Mouse (Mus musculus): ENCODE data around the gene Foxn2. TPM values are rescaled to one million over a fixed set of nuclear protein-coding genes. Genes with fewer than 3 reads are reported as not detected.
A peak's percentile ranks its signal among the peaks of the same experiment; 100 is the strongest.
"Not testable (repeated sequence)": the region's sequence is repeated elsewhere in the genome, so short reads cannot be mapped to it uniquely, and the experiment has no call there.

Foxn2 gene
- total RNA-seq, 2 experiments from 2014 or later, result 9.3 to 10.2 TPM

DNA sequence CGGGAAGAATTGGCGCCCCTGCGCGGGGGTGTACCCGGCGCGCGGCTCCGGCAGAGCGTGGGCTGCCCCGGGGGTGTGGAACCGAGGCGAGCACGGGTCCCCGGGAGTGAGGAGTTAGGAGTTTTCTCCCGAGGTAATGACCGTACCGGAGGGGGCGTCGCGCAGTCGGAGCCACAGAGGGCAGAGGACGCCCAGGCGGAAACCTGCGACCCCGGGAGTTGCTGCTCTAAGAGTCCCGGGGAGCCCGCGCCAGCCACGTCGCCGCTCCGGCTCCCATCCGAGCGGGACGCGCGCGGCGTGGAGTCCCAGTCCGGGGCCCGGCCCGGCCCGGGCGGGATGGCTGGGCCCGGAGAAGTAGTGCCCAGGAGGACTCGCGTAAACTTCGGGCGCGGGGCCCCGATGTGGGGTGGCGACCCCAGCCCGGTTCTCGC is 505 bp downstream of the Foxn2 start:
- intact Hi-C loops (cut with DNase I), result loop anchor here (5.0 to 10.0 kb wide), 3 partner anchors 71 to 376 kb away; partner anchors contain the start of genes Fbxo11 and Ppp1r21
- no peak for DNase-seq (ENCODE audit: low spot score)

DNA sequence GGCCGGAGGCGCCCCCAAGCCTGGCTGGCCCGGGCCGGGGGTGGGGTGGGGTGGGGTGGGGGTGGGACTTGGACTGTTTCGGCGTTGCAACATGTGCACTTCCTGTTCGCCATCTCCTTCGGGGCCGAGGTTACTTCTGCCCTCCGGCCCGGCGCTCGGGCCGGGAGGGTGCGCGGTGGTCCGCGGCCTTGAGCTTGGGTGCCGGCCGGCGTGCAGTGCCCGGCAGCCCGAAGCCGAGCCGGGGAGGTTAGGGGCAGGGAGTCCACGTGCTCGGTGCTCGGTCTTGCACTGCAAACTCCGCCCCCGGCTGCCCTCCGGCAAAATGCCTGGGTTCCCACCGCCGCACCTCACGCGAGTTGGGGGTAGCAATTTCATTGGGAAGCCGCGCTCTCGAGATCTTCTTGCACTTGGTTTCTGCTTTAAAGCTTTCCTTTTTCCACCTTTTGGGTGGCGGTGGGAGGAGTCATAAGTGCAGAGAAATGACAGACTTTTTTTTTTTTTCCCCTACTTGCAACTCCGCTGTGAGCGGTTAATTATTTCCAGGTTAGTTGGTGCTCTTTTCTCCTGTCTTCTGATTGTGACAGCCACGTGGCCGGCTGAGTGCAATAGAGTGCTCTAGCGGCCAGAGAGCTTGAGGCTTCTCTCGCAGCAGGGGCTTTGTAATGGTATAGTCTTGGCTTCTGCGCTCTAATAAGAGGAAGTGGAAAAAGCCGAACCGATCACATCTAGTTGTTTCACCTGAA is 1.1 kb downstream of the Foxn2 start:
- peak; percentile 27 for DNase-seq (ENCODE audit: low spot score)
- intact Hi-C loops (cut with DNase I), result loop anchor here (5.0 to 10.0 kb wide), 3 partner anchors 71 to 377 kb away; partner anchors contain the start of genes Fbxo11 and Ppp1r21

GRCm38 (mm10) chr17:88442661-88443060 is 2.1 kb downstream of the Foxn2 start:
- DNase-seq (ENCODE audit: low spot score), result no peak
- intact Hi-C loops (cut with DNase I), result loop anchor here (5.0 to 10.0 kb wide), 3 partner anchors 70 to 378 kb away; partner anchors contain the start of genes Fbxo11 and Ppp1r21

DNA sequence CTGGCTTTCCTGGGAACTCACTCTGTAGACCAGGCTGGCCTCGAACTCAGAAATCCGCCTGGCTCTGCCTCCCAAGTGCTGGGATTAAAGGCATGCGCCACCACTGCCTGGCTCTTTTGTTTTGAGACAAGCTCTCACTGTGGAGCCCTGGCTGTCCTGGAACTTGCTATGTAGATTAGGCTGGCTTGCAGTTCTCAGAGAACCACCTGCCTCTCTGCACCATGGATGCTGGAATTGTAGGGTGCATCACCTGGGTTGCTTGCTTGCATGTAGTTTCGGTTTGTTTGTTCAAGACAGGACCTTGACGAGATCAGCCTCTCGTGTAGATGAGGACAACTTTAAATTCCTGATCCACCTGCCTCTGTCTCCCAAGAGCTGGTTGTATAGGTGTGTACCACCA is 2.7 kb downstream of the Foxn2 start:
- no peak for DNase-seq (ENCODE audit: low spot score)
- intact Hi-C loops (cut with DNase I), result loop anchor here (5.0 to 10.0 kb wide), 3 partner anchors 69 to 378 kb away; partner anchors contain the start of genes Fbxo11 and Ppp1r21

- no peak for DNase-seq (ENCODE audit: low spot score)
- intact Hi-C loops (cut with DNase I), result no loop called here
Observed at GRCm38 (mm10) chr17:88458079-88458478, 17.6 kb downstream of the Foxn2 start.

- DNase-seq (ENCODE audit: low spot score), result no peak
- intact Hi-C loops (cut with DNase I), result no loop called here
Observed at GRCm38 (mm10) chr17:88459516-88459915, 19.0 kb downstream of the Foxn2 start.

- intact Hi-C loops (cut with DNase I), result no loop called here
- no peak for DNase-seq (ENCODE audit: low spot score)
Observed at GRCm38 (mm10) chr17:88459916-88460901, 19.7 kb downstream of the Foxn2 start.

- intact Hi-C loops (cut with DNase I), result no loop called here
- DNase-seq (ENCODE audit: low spot score), result peak; percentile 36
Observed at GRCm38 (mm10) chr17:88462658-88463057, 22.1 kb downstream of the Foxn2 start.

DNA sequence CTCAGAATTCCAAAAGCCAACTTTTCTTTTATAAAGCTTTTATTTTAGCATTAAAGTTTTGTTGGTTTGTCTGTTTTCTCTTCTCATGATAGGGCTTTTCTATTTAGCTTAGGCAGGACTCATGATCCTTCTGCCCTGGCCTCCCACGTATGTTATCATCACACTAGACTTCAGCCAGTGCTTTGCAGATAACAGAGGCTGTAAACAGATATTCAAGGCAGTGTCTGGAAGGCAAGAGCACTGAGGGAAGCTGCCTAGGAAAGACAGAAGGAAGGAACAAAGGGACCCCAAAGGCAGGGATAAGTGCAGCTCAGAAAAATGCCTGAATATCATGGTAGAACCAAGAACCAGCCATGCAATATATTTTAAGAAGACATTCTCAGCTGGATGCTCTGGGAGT is 26.1 kb downstream of the Foxn2 start:
- DNase-seq (ENCODE audit: low spot score), result no peak
- intact Hi-C loops (cut with DNase I), result no loop called here

GRCm38 (mm10) chr17:88467696-88468095 is 27.2 kb downstream of the Foxn2 start:
- DNase-seq (ENCODE audit: low spot score), result no peak
- intact Hi-C loops (cut with DNase I), result no loop called here

GRCm38 (mm10) chr17:88468655-88469398 is 28.3 kb downstream of the Foxn2 start:
- DNase-seq (ENCODE audit: low spot score); intact Hi-C loops (cut with DNase I): not testable (repeated sequence)

DNA sequence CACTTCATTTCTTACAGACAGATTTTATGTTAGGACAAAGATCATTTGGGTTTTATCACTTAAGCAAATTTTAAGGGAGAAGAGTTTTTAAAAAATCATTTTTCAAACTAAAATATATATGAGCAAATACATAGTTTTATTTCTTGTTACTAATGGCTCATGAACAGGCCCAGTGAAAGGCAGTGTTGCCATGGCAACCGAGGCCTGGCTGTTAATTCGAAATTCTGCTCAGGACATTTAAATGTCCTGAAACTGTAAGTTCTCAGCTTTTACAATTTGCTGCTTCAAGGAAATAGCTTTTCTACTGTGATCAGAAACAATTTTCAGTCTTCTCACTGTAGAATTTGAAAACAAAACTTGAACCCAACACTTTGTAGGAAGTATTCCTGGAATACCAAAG is 33.3 kb downstream of the Foxn2 start:
- intact Hi-C loops (cut with DNase I), result no loop called here
- DNase-seq (ENCODE audit: low spot score), result no peak

- no peak for DNase-seq (ENCODE audit: low spot score)
- intact Hi-C loops (cut with DNase I), result no loop called here
Observed at GRCm38 (mm10) chr17:88477165-88477564, 36.7 kb downstream of the Foxn2 start.

DNA sequence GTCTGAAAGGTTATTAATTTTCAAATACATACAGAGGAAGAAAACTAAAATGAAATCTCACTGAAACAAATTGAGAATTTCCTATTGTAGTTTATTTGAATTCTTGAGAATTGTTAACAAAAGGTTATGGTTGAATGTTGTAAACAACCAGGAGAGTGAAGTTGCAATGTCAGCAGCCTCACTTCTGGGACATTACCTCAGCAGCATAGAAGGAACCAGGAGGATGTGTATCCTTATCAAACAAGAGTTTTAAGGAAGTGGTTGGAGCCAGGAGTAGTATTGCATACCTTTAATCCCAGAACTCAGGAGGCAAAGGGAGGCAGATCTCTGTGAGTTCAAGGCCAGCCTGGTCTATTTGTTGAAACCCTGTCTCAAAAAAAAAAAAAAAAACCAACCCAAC is 37.2 kb downstream of the Foxn2 start:
- intact Hi-C loops (cut with DNase I), result no loop called here
- DNase-seq (ENCODE audit: low spot score), result no peak

DNA sequence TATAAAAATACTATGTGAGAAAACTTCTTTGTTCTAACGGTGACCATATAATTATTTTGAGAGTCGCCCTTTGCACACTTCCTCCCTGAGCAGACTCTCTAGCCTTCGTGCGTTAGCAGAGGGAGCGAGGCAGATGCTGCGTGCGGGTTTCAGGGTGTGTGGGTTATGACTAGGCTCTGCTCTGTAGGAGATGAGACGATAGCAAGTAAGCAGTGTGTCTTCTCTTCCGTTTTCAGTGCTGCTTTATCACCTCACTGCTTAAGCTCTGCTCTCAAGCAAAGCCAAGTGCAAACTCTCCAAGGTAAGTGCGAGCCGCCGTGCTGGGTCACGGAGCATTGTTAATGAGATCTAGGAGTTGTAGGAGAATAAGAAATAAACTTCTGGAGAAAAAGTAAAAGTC is 38.5 kb downstream of the Foxn2 start:
- no peak for DNase-seq (ENCODE audit: low spot score)
- intact Hi-C loops (cut with DNase I), result no loop called here

DNA sequence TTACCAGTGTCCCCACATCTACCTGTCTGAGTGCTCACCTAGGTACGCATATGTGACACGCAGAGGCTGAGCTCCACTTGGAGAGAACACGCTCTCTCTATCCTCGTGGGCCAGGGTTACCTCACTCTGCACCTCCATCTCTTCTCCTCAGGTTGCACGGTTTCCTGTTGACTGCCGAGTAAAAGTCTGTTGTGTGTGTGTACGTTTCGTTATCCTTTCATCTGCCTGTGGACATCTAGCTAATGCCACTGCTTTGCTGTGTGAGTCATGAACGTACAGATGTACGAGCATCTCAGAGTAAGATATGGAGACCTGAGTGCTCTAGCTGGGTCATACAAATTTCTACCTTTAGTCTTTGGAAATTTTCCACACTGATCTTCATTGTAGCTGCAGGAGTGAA is 39.9 kb downstream of the Foxn2 start:
- intact Hi-C loops (cut with DNase I), result no loop called here
- no peak for DNase-seq (ENCODE audit: low spot score)

- intact Hi-C loops (cut with DNase I), result no loop called here
- DNase-seq (ENCODE audit: low spot score), result no peak
Observed at GRCm38 (mm10) chr17:88481062-88481461, 40.6 kb downstream of the Foxn2 start.

- intact Hi-C loops (cut with DNase I), result no loop called here
- no peak for DNase-seq (ENCODE audit: low spot score)
Observed at GRCm38 (mm10) chr17:88481587-88481986, 41.1 kb downstream of the Foxn2 start.

GRCm38 (mm10) chr17:88484539-88484938 is 44.0 kb downstream of the Foxn2 start:
- no peak for DNase-seq (ENCODE audit: low spot score)
- intact Hi-C loops (cut with DNase I), result no loop called here

- no peak for DNase-seq (ENCODE audit: low spot score)
- intact Hi-C loops (cut with DNase I), result no loop called here
Observed at GRCm38 (mm10) chr17:88484951-88485350, 44.4 kb downstream of the Foxn2 start.

All from heart, postnatal 25 days (tissue).